Mouse (Mus musculus) ES-Bruce4 (cell line): ENCODE data around the gene Maml2.

Experiments
- CTCF ChIP-seq: IDR thresholded peaks from one replicate; pipeline ENCODE4 v1.8.1; 2011; ENCODE audit warnings: low read depth, low read length
- EP300 ChIP-seq: IDR thresholded peaks from 2 replicates; pipeline ENCODE4 v1.6.1; 2011; ENCODE audit warnings: low read depth, low read length; ENCODE audit not compliant: insufficient read depth
- POLR2A ChIP-seq: IDR thresholded peaks from one replicate; pipeline ENCODE4 v1.8.1; 2011; ENCODE audit warnings: low read length; ENCODE audit not compliant: insufficient read depth

GRCm38 (mm10) chr9:13484267-13485240 lies 186.8 kb downstream of the Maml2 start:
- no peak for TF ChIP-seq EP300
- no peak for TF ChIP-seq CTCF
- no peak for TF ChIP-seq POLR2A
